Mouse (Mus musculus) cerebellum, adult 2 months (tissue): ENCODE data around the gene Smtnl1. TPM values are rescaled to one million over a fixed set of nuclear protein-coding genes. Genes with fewer than 3 reads are reported as not detected.

Experiments used
- DNase-seq, 2 experiments: peaks; one replicate each; pipeline ENCODE4 v3.0.0; 2021
- H3K27ac ChIP-seq: fragments of 200-500 bp; 2 replicates; pipeline ENCODE4 v1.5.1; 2012; ENCODE audit warnings: low read length, control low read depth, inconsistent platforms; ENCODE audit not compliant: insufficient read depth
- H3K27me3 ChIP-seq: fragments of 200-500 bp; 2 replicates; pipeline ENCODE4 v1.6.1; 2012; ENCODE audit warnings: inconsistent platforms, mild to moderate bottlenecking, low read length, moderate library complexity; ENCODE audit not compliant: control insufficient read depth, insufficient read depth
- H3K4me1 ChIP-seq: fragments of 200-500 bp; 2 replicates; pipeline ENCODE4 v1.6.1; 2011; ENCODE audit warnings: low read length; ENCODE audit not compliant: control insufficient read depth, insufficient read depth
- H3K4me3 ChIP-seq: fragments of 200-500 bp; replicated peaks from 2 replicates; pipeline ENCODE3; 2011; ENCODE audit warnings: mild to moderate bottlenecking, low read depth, low read length, control low read depth; ENCODE audit not compliant: insufficient read depth
- CTCF ChIP-seq: fragments of 200-500 bp; IDR thresholded peaks from 2 replicates; pipeline ENCODE4 v1.5.1; 2011; ENCODE audit warnings: low read depth, mild to moderate bottlenecking, control low read depth, low read length, moderate library complexity, borderline replicate concordance; ENCODE audit not compliant: insufficient read depth
- POLR2A ChIP-seq: fragments of 200-500 bp; IDR thresholded peaks from 2 replicates; pipeline ENCODE4 v1.6.1; 2011; ENCODE audit warnings: low read length, control low read depth, borderline replicate concordance; ENCODE audit not compliant: insufficient read depth
- WGBS: fragments of 180-500 bp; shearing (Covaris S2); methylation state at CpG from one replicate; pipeline ENCODE4 v1.1.7; 2018; 5-methylcytosine and 5-hydroxymethylcytosine counted together
- polyA plus RNA-seq: library from polyadenylated mRNA; depleted of rRNA; stranded (reverse); fragments of >200 nt; gene quantifications from 2 replicates; pipeline ENCODE4 v1.2.3, GENCODE M21; 2012

Smtnl1 gene
- polyA plus RNA-seq, 1 experiment: not detected

- H3K4me1 ChIP-seq: no peaks in the 10 kb centered on the region
- no peaks in the 10 kb centered on the region; the same call in 1 of the 2 replicates for H3K27me3 ChIP-seq
- no peak overlapping the region for H3K27ac ChIP-seq
- no peak overlapping the region for H3K4me3 ChIP-seq
- TF ChIP-seq POLR2A (no peak), CTCF (no peak)
- no peak for DNase-seq
These were observed 19.5 kb upstream of the Smtnl1 start for GRCm38 (mm10) chr2:84841905-84842304.

GRCm38 (mm10) chr2:84840748-84841563, 18.5 kb upstream of the Smtnl1 start:
- DNase-seq: no peak
- Histone ChIP-seq H3K27ac (no peak overlapping the region), H3K4me3 (no peak overlapping the region), H3K4me1 (no peaks in the 10 kb centered on the region), H3K27me3 (no peaks in the 10 kb centered on the region; the same call in 1 of the 2 replicates)
- TF ChIP-seq POLR2A: no peak
- TF ChIP-seq CTCF: no peak
- 8% methylated on average over 17 of the region's 17 CpGs for WGBS

- under 1% methylated on average over 54 of the region's 54 CpGs for WGBS
- no peaks in the 10 kb centered on the region; the same call in 1 of the 2 replicates for H3K27me3 ChIP-seq
- no peak overlapping the region for H3K27ac ChIP-seq
- TF ChIP-seq CTCF (no peak), POLR2A (no peak)
- DNase-seq: no peak
- H3K4me3 ChIP-seq: no peak overlapping the region
- H3K4me1 ChIP-seq: no peaks in the 10 kb centered on the region
These were observed 17.7 kb upstream of the Smtnl1 start for GRCm38 (mm10) chr2:84840016-84840747.

- no peak for DNase-seq
- TF ChIP-seq POLR2A (no peak), CTCF (no peak)
- Histone ChIP-seq H3K27ac (no peak overlapping the region), H3K4me1 (no peaks in the 10 kb centered on the region), H3K27me3 (no peaks in the 10 kb centered on the region; the same call in 1 of the 2 replicates), H3K4me3 (no peak overlapping the region)
- WGBS: under 1% methylated on average over 47 of the region's 47 CpGs
These were observed 16.8 kb upstream of the Smtnl1 start for GRCm38 (mm10) chr2:84838993-84839980.

GRCm38 (mm10) chr2:84838593-84838949, 16.1 kb upstream of the Smtnl1 start, which contains the start of gene Slc43a1:
Slc43a1 (plus strand) TSS chr2:84838850.
- 39% methylated on average over 10 of the region's 10 CpGs for WGBS
- no peaks in the 10 kb centered on the region; the same call in 1 of the 2 replicates for H3K27me3 ChIP-seq

GRCm38 (mm10) chr2:84837817-84838592, 15.6 kb upstream of the Smtnl1 start:
- no peaks in the 10 kb centered on the region for H3K4me1 ChIP-seq
- H3K27me3 ChIP-seq: no peaks in the 10 kb centered on the region; the same call in 1 of the 2 replicates
- 38% methylated on average over 9 of the region's 9 CpGs for WGBS
- no peak overlapping the region for H3K4me3 ChIP-seq
- TF ChIP-seq CTCF (no peak), POLR2A (no peak)
- no peak overlapping the region for H3K27ac ChIP-seq
- no peak for DNase-seq

More at GRCm38 (mm10) chr2:84838593-84838949, 16.1 kb upstream of the Smtnl1 start, which contains the start of gene Slc43a1:
- DNase-seq: no peak
- H3K4me1 ChIP-seq: no peaks in the 10 kb centered on the region
- TF ChIP-seq CTCF: no peak
- no peak for TF ChIP-seq POLR2A
- no peak within 1 kb of the TSS for H3K27ac ChIP-seq
- no peak within 1 kb of the TSS for H3K4me3 ChIP-seq

GRCm38 (mm10) chr2:84837107-84837506, 14.7 kb upstream of the Smtnl1 start:
- Histone ChIP-seq H3K4me1 (no peaks in the 10 kb centered on the region), H3K4me3 (no peak overlapping the region), H3K27ac (no peak overlapping the region), H3K27me3 (no peaks in the 10 kb centered on the region; the same call in 1 of the 2 replicates)
- TF ChIP-seq POLR2A: no peak
- TF ChIP-seq CTCF: no peak
- 75% methylated on average over 8 of the region's 8 CpGs for WGBS
- DNase-seq: no peak
